Mouse (Mus musculus): ENCODE results near the gene Gm21905. TPM values are rescaled to one million over a fixed set of nuclear protein-coding genes. Genes with fewer than 3 reads are reported as not detected.

The Gm21905 gene
- not detected for total RNA-seq (2021)

GRCm38 (mm10) chr5:67946321-67946720, at the start of gene Gm21905:
TSS of gene Gm21905 (minus strand) at chr5:67946421.
- intact Hi-C loops (cut with DNase I), result no loop called here
- no peak for DNase-seq (ENCODE audit: low spot score)

GRCm38 (mm10) chr5:67990426-67990825, 44.2 kb upstream of the Gm21905 start:
- intact Hi-C loops (cut with DNase I), result no loop called here
- no peak for DNase-seq (ENCODE audit: low spot score)

- intact Hi-C loops (cut with DNase I), result no loop called here
- no peak for DNase-seq (ENCODE audit: low spot score)
Observed at GRCm38 (mm10) chr5:67981946-67982526, 35.8 kb upstream of the Gm21905 start.

- intact Hi-C loops (cut with DNase I), result no loop called here
- DNase-seq (ENCODE audit: low spot score), result no peak
Observed at GRCm38 (mm10) chr5:67969536-67969935, 23.3 kb upstream of the Gm21905 start.

GRCm38 (mm10) chr5:67961708-67962629, 15.7 kb upstream of the Gm21905 start:
- no peak for DNase-seq (ENCODE audit: low spot score)
- intact Hi-C loops (cut with DNase I), result no loop called here

- intact Hi-C loops (cut with DNase I), result no loop called here
- no peak for DNase-seq (ENCODE audit: low spot score)
Observed at GRCm38 (mm10) chr5:67955486-67955885, 9.3 kb upstream of the Gm21905 start.

GRCm38 (mm10) chr5:67954097-67954496, 7.9 kb upstream of the Gm21905 start:
- intact Hi-C loops (cut with DNase I), result no loop called here

GRCm38 (mm10) chr5:67948074-67948473, 1.9 kb upstream of the Gm21905 start:
- intact Hi-C loops (cut with DNase I), result no loop called here
- DNase-seq (ENCODE audit: low spot score), result no peak

More at GRCm38 (mm10) chr5:67954097-67954496, 7.9 kb upstream of the Gm21905 start:
- DNase-seq (ENCODE audit: low spot score), result no peak

- no peak for DNase-seq (ENCODE audit: low spot score)
- intact Hi-C loops (cut with DNase I), result no loop called here
Observed at GRCm38 (mm10) chr5:67947006-67947405, 785 bp upstream of the Gm21905 start.

GRCm38 (mm10) chr5:67944074-67944785, 2.0 kb downstream of the Gm21905 start:
- no peak for DNase-seq (ENCODE audit: low spot score)
- intact Hi-C loops (cut with DNase I), result no loop called here

GRCm38 (mm10) chr5:67943199-67943598, 3.0 kb downstream of the Gm21905 start:
- DNase-seq (ENCODE audit: low spot score), result no peak
- intact Hi-C loops (cut with DNase I), result no loop called here

- intact Hi-C loops (cut with DNase I), result no loop called here
Observed at GRCm38 (mm10) chr5:67941369-67941768, 4.9 kb downstream of the Gm21905 start, which contains the start of gene Gm5108. TSS of gene Gm5108 (plus strand) at chr5:67941669.

GRCm38 (mm10) chr5:67931623-67932022, 14.6 kb downstream of the Gm21905 start:
- intact Hi-C loops (cut with DNase I), result loop anchor here (5.0 kb wide), 1 partner anchor 81 kb away; no protein-coding TSS in a partner anchor
- DNase-seq (ENCODE audit: low spot score), result no peak

More at GRCm38 (mm10) chr5:67941369-67941768, 4.9 kb downstream of the Gm21905 start, which contains the start of gene Gm5108:
- no peak for DNase-seq (ENCODE audit: low spot score)

- intact Hi-C loops (cut with DNase I), result loop anchor here (5.0 kb wide), 1 partner anchor 82 kb away; no protein-coding TSS in a partner anchor
- DNase-seq (ENCODE audit: low spot score), result no peak
Observed at GRCm38 (mm10) chr5:67930584-67930983, 15.6 kb downstream of the Gm21905 start.

- DNase-seq (ENCODE audit: low spot score), result no peak
- intact Hi-C loops (cut with DNase I), result no loop called here
Observed at GRCm38 (mm10) chr5:67904555-67904954, 41.7 kb downstream of the Gm21905 start.

GRCm38 (mm10) chr5:67898921-67899320, 47.3 kb downstream of the Gm21905 start:
- intact Hi-C loops (cut with DNase I), result no loop called here
- no peak for DNase-seq (ENCODE audit: low spot score)

GRCm38 (mm10) chr5:67884422-67885210, 61.6 kb downstream of the Gm21905 start:
- no peak for DNase-seq (ENCODE audit: low spot score)
- intact Hi-C loops (cut with DNase I), result no loop called here

- intact Hi-C loops (cut with DNase I), result no loop called here
- DNase-seq (ENCODE audit: low spot score), result no peak
Observed at GRCm38 (mm10) chr5:67883564-67884171, 62.6 kb downstream of the Gm21905 start.
